Mouse (Mus musculus): ENCODE measurements around the gene Mcat. TPM values are rescaled to one million over a fixed set of nuclear protein-coding genes. Genes with fewer than 3 reads are reported as not detected.

The Mcat gene
- polyA plus RNA-seq, 1 experiment from 2014 or later, result 25.8 TPM

- Histone ChIP-seq H3K27ac (peak overlapping the region; percentile 83), H3K9me3 (replicated peaks) (no peaks in the 10 kb centered on the region), H3K4me1 (replicated peaks) (peaks cover 51% of the 10 kb centered on the region), H3K4me3 (no peak overlapping the region), H3K4me2 (0 out of 2 replicates have a peak overlapping the region, but pooled peaks have one; percentile 1), H3K36me3 (no peaks in the 10 kb centered on the region), H3K27me3 (no peaks in the 10 kb centered on the region), H3K9ac (peak overlapping the region; percentile 19; the same call in 1 of the 2 replicates)
- peak; percentile 40; the same call in 1 of the 2 replicates for ATAC-seq (replicated peaks; ENCODE audit: insufficient number of reproducible peaks, insufficient read depth, low FRiP score, low read depth)
- 32% methylated on average over 17 of the region's 17 CpGs for WGBS
Observed at GRCm38 (mm10) chr15:83534960-83535889, 28.4 kb downstream of the Mcat start.

- no peak for ATAC-seq (replicated peaks; ENCODE audit: insufficient number of reproducible peaks, insufficient read depth, low FRiP score, low read depth)
- H3K27me3 ChIP-seq, result no peaks in the 10 kb centered on the region
- H3K9ac ChIP-seq, result no peak overlapping the region
- no peaks in the 10 kb centered on the region for H3K9me3 ChIP-seq (replicated peaks)
- H3K4me3 ChIP-seq, result no peak overlapping the region
- peaks cover 62% of the 10 kb centered on the region for H3K4me1 ChIP-seq (replicated peaks)
- WGBS, result 68% methylated on average over 7 of the region's 7 CpGs
- H3K27ac ChIP-seq, result no peak overlapping the region
- no peaks in the 10 kb centered on the region for H3K36me3 ChIP-seq
- no peak overlapping the region for H3K4me2 ChIP-seq
Observed at GRCm38 (mm10) chr15:83532606-83533005, 31.0 kb downstream of the Mcat start.

GRCm38 (mm10) chr15:83531961-83532469 is 31.6 kb downstream of the Mcat start:
- no peak overlapping the region for H3K4me3 ChIP-seq
- H3K4me1 ChIP-seq (replicated peaks), result peaks cover 65% of the 10 kb centered on the region
- H3K27me3 ChIP-seq, result no peaks in the 10 kb centered on the region
- no peak for ATAC-seq (replicated peaks; ENCODE audit: insufficient number of reproducible peaks, insufficient read depth, low FRiP score, low read depth)
- H3K9ac ChIP-seq, result no peak overlapping the region
- 78% methylated on average over 5 of the region's 5 CpGs for WGBS
- no peak overlapping the region for H3K4me2 ChIP-seq
- H3K27ac ChIP-seq, result no peak overlapping the region
- no peaks in the 10 kb centered on the region for H3K9me3 ChIP-seq (replicated peaks)
- no peaks in the 10 kb centered on the region for H3K36me3 ChIP-seq

GRCm38 (mm10) chr15:83530688-83531087 is 32.9 kb downstream of the Mcat start:
- no peaks in the 10 kb centered on the region for H3K36me3 ChIP-seq
- peak overlapping the region; percentile 63 for H3K27ac ChIP-seq
- no peak overlapping the region for H3K4me2 ChIP-seq
- no peak overlapping the region for H3K9ac ChIP-seq
- H3K27me3 ChIP-seq, result no peaks in the 10 kb centered on the region
- no peak overlapping the region for H3K4me3 ChIP-seq
- H3K4me1 ChIP-seq (replicated peaks), result peaks cover 64% of the 10 kb centered on the region
- ATAC-seq (replicated peaks; ENCODE audit: insufficient number of reproducible peaks, insufficient read depth, low FRiP score, low read depth), result no peak
- 68% methylated on average over 6 of the region's 6 CpGs for WGBS
- H3K9me3 ChIP-seq (replicated peaks), result no peaks in the 10 kb centered on the region

- WGBS, result 69% methylated on average over 9 of the region's 9 CpGs
- peaks cover 64% of the 10 kb centered on the region for H3K4me1 ChIP-seq (replicated peaks)
- no peaks in the 10 kb centered on the region for H3K36me3 ChIP-seq
- H3K4me3 ChIP-seq, result no peak overlapping the region
- H3K4me2 ChIP-seq, result 0 out of 2 replicates have a peak overlapping the region, but pooled peaks have one; percentile 83
- H3K9me3 ChIP-seq (replicated peaks), result no peaks in the 10 kb centered on the region
- no peak for ATAC-seq (replicated peaks; ENCODE audit: insufficient number of reproducible peaks, insufficient read depth, low FRiP score, low read depth)
- H3K27ac ChIP-seq, result peak overlapping the region; percentile 63
- H3K9ac ChIP-seq, result no peak overlapping the region
- H3K27me3 ChIP-seq, result no peaks in the 10 kb centered on the region
Observed at GRCm38 (mm10) chr15:83530233-83530632, 33.4 kb downstream of the Mcat start.

GRCm38 (mm10) chr15:83529765-83530164 is 33.8 kb downstream of the Mcat start:
- ATAC-seq (replicated peaks; ENCODE audit: insufficient number of reproducible peaks, insufficient read depth, low FRiP score, low read depth), result no peak
- H3K27me3 ChIP-seq, result no peaks in the 10 kb centered on the region
- no peak overlapping the region for H3K4me3 ChIP-seq
- H3K36me3 ChIP-seq, result no peaks in the 10 kb centered on the region
- 0 out of 2 replicates have a peak overlapping the region, but pooled peaks have one; percentile 83 for H3K4me2 ChIP-seq
- no peak overlapping the region for H3K9ac ChIP-seq
- H3K4me1 ChIP-seq (replicated peaks), result peaks cover 64% of the 10 kb centered on the region
- H3K9me3 ChIP-seq (replicated peaks), result no peaks in the 10 kb centered on the region
- peak overlapping the region; percentile 63 for H3K27ac ChIP-seq
- WGBS, result 71% methylated on average over 5 of the region's 5 CpGs

GRCm38 (mm10) chr15:83528892-83529291 is 34.7 kb downstream of the Mcat start:
- H3K4me1 ChIP-seq (replicated peaks), result peaks cover 64% of the 10 kb centered on the region
- ATAC-seq (replicated peaks; ENCODE audit: insufficient number of reproducible peaks, insufficient read depth, low FRiP score, low read depth), result no peak
- H3K9ac ChIP-seq, result no peak overlapping the region
- peak overlapping the region; percentile 63 for H3K27ac ChIP-seq
- H3K27me3 ChIP-seq, result no peaks in the 10 kb centered on the region
- no peaks in the 10 kb centered on the region for H3K9me3 ChIP-seq (replicated peaks)
- WGBS, result 38% methylated on average over 4 of the region's 4 CpGs
- H3K4me3 ChIP-seq, result peak overlapping the region; percentile 65; the same call in 1 of the 2 replicates
- no peaks in the 10 kb centered on the region for H3K36me3 ChIP-seq
- peak overlapping the region; percentile 83 for H3K4me2 ChIP-seq

- Histone ChIP-seq H3K36me3 (no peaks in the 10 kb centered on the region), H3K4me1 (replicated peaks) (peaks cover 73% of the 10 kb centered on the region), H3K9ac (peak overlapping the region; percentile 66), H3K4me2 (peak overlapping the region; percentile 83), H3K4me3 (peak overlapping the region; percentile 65), H3K9me3 (replicated peaks) (no peaks in the 10 kb centered on the region), H3K27me3 (no peaks in the 10 kb centered on the region), H3K27ac (no peak overlapping the region)
- no peak for ATAC-seq (replicated peaks; ENCODE audit: insufficient number of reproducible peaks, insufficient read depth, low FRiP score, low read depth)
- 62% methylated on average over 2 of the region's 2 CpGs for WGBS
Observed at GRCm38 (mm10) chr15:83527747-83528146, 35.8 kb downstream of the Mcat start.

GRCm38 (mm10) chr15:83527092-83527437 is 36.5 kb downstream of the Mcat start:
- Histone ChIP-seq H3K4me3 (peak overlapping the region; percentile 65), H3K4me2 (peak overlapping the region; percentile 83), H3K36me3 (no peaks in the 10 kb centered on the region), H3K27me3 (no peaks in the 10 kb centered on the region), H3K4me1 (replicated peaks) (peaks cover 80% of the 10 kb centered on the region), H3K9me3 (replicated peaks) (no peaks in the 10 kb centered on the region), H3K27ac (peak overlapping the region; percentile 59), H3K9ac (peak overlapping the region; percentile 66)
- 2% methylated on average over 26 of the region's 26 CpGs for WGBS
- ATAC-seq (replicated peaks; ENCODE audit: insufficient number of reproducible peaks, insufficient read depth, low FRiP score, low read depth), result no peak

GRCm38 (mm10) chr15:83526424-83527091 is 37.0 kb downstream of the Mcat start, which contains the start of gene Bik:
TSS of gene Bik (plus strand) at chr15:83526862.
- Histone ChIP-seq H3K27me3 (no peaks in the 10 kb centered on the region), H3K36me3 (no peaks in the 10 kb centered on the region), H3K27ac (peak within 1 kb of the TSS; percentile 95), H3K4me2 (peak within 1 kb of the TSS; percentile 83), H3K9ac (peak within 1 kb of the TSS; percentile 66), H3K4me1 (replicated peaks) (peaks cover 85% of the 10 kb centered on the region), H3K9me3 (replicated peaks) (no peaks in the 10 kb centered on the region), H3K4me3 (peak within 1 kb of the TSS; percentile 65)
- peak; percentile 55 for ATAC-seq (replicated peaks; ENCODE audit: insufficient number of reproducible peaks, insufficient read depth, low FRiP score, low read depth)
- under 1% methylated on average over 45 of the region's 45 CpGs for WGBS

GRCm38 (mm10) chr15:83524333-83524729 is 39.3 kb downstream of the Mcat start:
- 58% methylated on average over 3 of the region's 3 CpGs for WGBS

More at GRCm38 (mm10) chr15:83524333-83524729, 39.3 kb downstream of the Mcat start:
- H3K36me3 ChIP-seq, result no peaks in the 10 kb centered on the region
- H3K4me1 ChIP-seq (replicated peaks), result peaks cover 70% of the 10 kb centered on the region
- no peak for ATAC-seq (replicated peaks; ENCODE audit: insufficient number of reproducible peaks, insufficient read depth, low FRiP score, low read depth)
- H3K27ac ChIP-seq, result peak overlapping the region; percentile 95
- H3K9me3 ChIP-seq (replicated peaks), result no peaks in the 10 kb centered on the region
- peak overlapping the region; percentile 32 for H3K9ac ChIP-seq
- H3K27me3 ChIP-seq, result no peaks in the 10 kb centered on the region
- peak overlapping the region; percentile 14 for H3K4me3 ChIP-seq
- H3K4me2 ChIP-seq, result peak overlapping the region; percentile 83

Measured in heart, embryonic 15.5 days (tissue).